Mouse (Mus musculus) heart, adult 2 months (tissue): ENCODE results near the gene Eef2. TPM values are rescaled to one million over a fixed set of nuclear protein-coding genes. Genes with fewer than 3 reads are reported as not detected.

Source experiments
- DNase-seq, 2 experiments: peaks; one replicate each; pipeline ENCODE4 v3.0.0; 2021
- H3K27ac ChIP-seq: fragments of 200-600 bp; 2 replicates; pipeline ENCODE4 v1.8.1; 2022
- H3K27me3 ChIP-seq: fragments of 200-500 bp; 2 replicates; pipeline ENCODE4 v1.6.1; 2012; ENCODE audit warnings: mild to moderate bottlenecking, low read length, inconsistent platforms, mixed read lengths; ENCODE audit not compliant: control insufficient read depth, insufficient read depth
- H3K36me3 ChIP-seq: fragments of 200-500 bp; 2 replicates; pipeline ENCODE4 v1.6.1; 2012; ENCODE audit warnings: low read length, inconsistent platforms; ENCODE audit not compliant: control insufficient read depth, insufficient read depth
- H3K4me1 ChIP-seq: fragments of 200-500 bp; 2 replicates; pipeline ENCODE4 v1.6.1; 2011; ENCODE audit warnings: low read length; ENCODE audit not compliant: control insufficient read depth, insufficient read depth
- H3K4me3 ChIP-seq: fragments of 200-600 bp; 2 replicates; pipeline ENCODE4 v1.8.1; 2022
- H3K79me2 ChIP-seq: fragments of 200-500 bp; replicated peaks from 2 replicates; pipeline ENCODE4 v1.6.1; 2012; ENCODE audit warnings: mild to moderate bottlenecking, inconsistent platforms, low read length, moderate library complexity, mixed read lengths; ENCODE audit not compliant: control insufficient read depth, insufficient read depth
- H3K9ac ChIP-seq: fragments of 200-500 bp; 2 replicates; pipeline ENCODE4 v1.6.1; 2012; ENCODE audit warnings: low read depth, mild to moderate bottlenecking, control low read depth, inconsistent platforms, low read length, mixed read lengths
- CTCF ChIP-seq: fragments of 200-600 bp; IDR thresholded peaks from 2 replicates; pipeline ENCODE4 v1.8.1; 2022; ENCODE audit warnings: antibody characterized with exemption, mild to moderate bottlenecking, moderate library complexity
- EP300 ChIP-seq: fragments of 200-500 bp; IDR thresholded peaks from 2 replicates; pipeline ENCODE4 v1.6.1; 2011; ENCODE audit warnings: low read depth, low read length, control low read depth; ENCODE audit not compliant: insufficient read depth
- POLR2A ChIP-seq: fragments of 200-500 bp; IDR thresholded peaks from 2 replicates; pipeline ENCODE4 v1.6.1; 2011; ENCODE audit warnings: mild to moderate bottlenecking, low read depth, low read length, control low read depth; ENCODE audit not compliant: insufficient read depth
- WGBS: fragments of 180-500 bp; shearing (Covaris S2); methylation state at CpG from one replicate; pipeline ENCODE4 v1.1.7; 2018; 5-methylcytosine and 5-hydroxymethylcytosine counted together
- intact Hi-C: fragments of 180-260 bp; cut with DNase I; formaldehyde crosslinking; loops from one replicate; pipeline ENCODE4 v1.15.1; 2025
- polyA plus RNA-seq: library from polyadenylated mRNA; depleted of rRNA; stranded (reverse); fragments of >200 nt; gene quantifications from 2 replicates; pipeline ENCODE4 v1.2.3, GENCODE M21; 2012; rRNA removed
- total RNA-seq, 2 experiments: library from RNA; stranded (reverse); gene quantifications; 2 replicates each; pipeline ENCODE4 v1.2.3; 2021

Eef2 gene
- total and polyA plus RNA-seq, 3 experiments, result 887 to 1,244 (median 1,027) TPM

DNA sequence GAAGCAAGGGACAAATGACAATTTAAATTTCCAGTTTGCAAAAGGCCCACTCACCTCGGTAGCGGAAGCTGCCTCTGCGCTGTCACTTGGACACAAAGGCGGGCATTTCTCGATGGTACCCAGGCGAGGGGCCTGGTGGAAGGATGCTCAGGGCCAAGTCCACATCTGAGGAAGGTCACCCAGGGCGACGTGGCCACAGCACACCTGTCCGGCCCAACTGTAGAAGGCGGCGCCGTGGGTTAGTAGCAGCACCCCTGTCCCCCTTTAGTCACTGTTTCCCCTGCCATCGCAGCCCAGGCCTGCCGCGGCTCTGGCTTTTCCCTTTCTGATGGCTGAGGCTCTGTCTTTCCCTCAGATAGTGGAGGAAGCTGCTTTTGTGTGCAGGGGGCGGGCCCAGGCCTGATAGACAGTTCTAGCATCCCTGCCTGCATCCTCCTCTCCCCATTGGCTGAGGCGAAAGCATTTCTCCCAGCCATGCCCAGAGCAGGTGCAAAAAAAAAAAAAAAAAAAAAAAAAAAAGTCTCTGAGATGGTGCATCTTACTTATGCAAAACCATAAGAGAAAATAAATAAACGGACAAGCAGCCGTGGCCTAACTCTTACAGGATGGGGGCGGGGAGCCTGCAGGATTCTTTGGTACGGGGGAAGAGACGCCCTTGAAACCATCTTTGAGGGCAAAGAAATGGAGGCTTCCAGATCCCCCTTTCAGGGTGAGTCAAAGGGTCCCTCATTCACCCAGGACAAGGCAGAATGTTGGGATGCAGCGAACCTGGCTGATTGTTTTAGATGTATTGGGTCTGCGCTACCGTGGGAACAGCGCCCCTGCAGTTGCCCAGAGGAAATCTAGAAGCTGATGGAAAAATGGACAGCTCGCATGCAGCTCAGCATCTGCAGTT is 54.3 kb downstream of the Eef2 start, which contains the start of gene Atcay:
Atcay (minus strand) TSS at position 396 of the 895 bp plus-strand sequence.
- WGBS, result 13% methylated on average over 27 of the region's 27 CpGs
- TF ChIP-seq CTCF (peak; percentile 59), EP300 (no peak)
- Histone ChIP-seq H3K27me3 (peaks cover 4% of the 10 kb centered on the region; the same call in 1 of the 2 replicates), H3K4me3 (no peak within 1 kb of the TSS), H3K36me3 (no peaks in the 10 kb centered on the region), H3K4me1 (peaks cover 2% of the 10 kb centered on the region), H3K27ac (no peak within 1 kb of the TSS), H3K9ac (no peak within 1 kb of the TSS), H3K79me2 (no peaks in the 10 kb centered on the region)
- no peak for DNase-seq
- intact Hi-C loops, result no loop called here

DNA sequence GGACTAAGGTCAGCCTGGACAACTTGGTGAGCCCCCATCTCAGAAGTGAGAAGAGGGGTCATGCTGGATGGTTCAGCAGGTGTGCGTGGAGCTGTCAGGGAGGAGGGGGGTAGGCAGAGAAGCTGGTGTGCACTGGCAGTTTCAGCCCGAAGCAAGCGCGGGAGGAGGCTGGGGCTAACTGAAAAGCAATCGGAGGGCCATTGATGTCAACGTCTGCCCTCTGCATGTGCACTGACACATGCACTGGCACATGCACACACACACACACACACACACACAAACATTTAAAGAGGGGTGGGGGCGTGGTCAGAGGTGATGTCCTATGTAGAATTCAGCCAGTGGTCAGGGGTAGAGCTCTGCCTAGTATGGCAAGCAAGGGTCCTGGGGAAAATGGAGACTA is 55.0 kb downstream of the Eef2 start:
- Histone ChIP-seq H3K4me3 (no peak overlapping the region), H3K27me3 (peaks cover 4% of the 10 kb centered on the region; the same call in 1 of the 2 replicates), H3K27ac (no peak overlapping the region), H3K36me3 (no peaks in the 10 kb centered on the region), H3K4me1 (peaks cover 2% of the 10 kb centered on the region), H3K9ac (no peak overlapping the region), H3K79me2 (no peaks in the 10 kb centered on the region)
- 60% methylated on average over 7 of the region's 7 CpGs for WGBS
- intact Hi-C loops, result no loop called here
- DNase-seq, result no peak
- TF ChIP-seq EP300 (no peak), POLR2A (no peak), CTCF (no peak)

Other genes starting within 250 kb of the Eef2 start
Only the 30 nearest of the 31 such genes appear.
- gene Gng7, start 161.7 kb upstream of the Eef2 start, total RNA-seq, result under 1 TPM; 0.50 to 0.63 TPM
- 0.68 and 1.1 TPM in 2 replicates for gene Gng7, start 161.7 kb upstream of the Eef2 start, polyA plus RNA-seq
- not detected for gene Diras1, start 151.0 kb upstream of the Eef2 start, total RNA-seq
- gene Diras1, start 151.0 kb upstream of the Eef2 start, polyA plus RNA-seq, result 0.04 and 0.06 TPM in 2 replicates
- 10 to 100 TPM; 13.9 to 14.4 TPM for gene Slc39a3, start 139.2 kb upstream of the Eef2 start, total RNA-seq
- gene Slc39a3, start 139.2 kb upstream of the Eef2 start, polyA plus RNA-seq, result 20.5 and 21.9 TPM in 2 replicates
- gene Sgta, start 116.5 kb upstream of the Eef2 start, total RNA-seq, result 10 to 100 TPM; 84.5 to 90.1 TPM
- gene Sgta, start 116.5 kb upstream of the Eef2 start, polyA plus RNA-seq, result 158 and 161 TPM in 2 replicates
- 10 to 100 TPM; 11.3 to 15.5 TPM for gene Thop1, start 106.6 kb upstream of the Eef2 start, total RNA-seq
- gene Thop1, start 106.6 kb upstream of the Eef2 start, polyA plus RNA-seq, result 15.2 and 17.0 TPM in 2 replicates
- under 1 TPM; 0.36 to 0.70 TPM for gene Creb3l3, start 77.8 kb upstream of the Eef2 start, total RNA-seq
- gene Creb3l3, start 77.8 kb upstream of the Eef2 start, polyA plus RNA-seq, result 0.06 and 0.15 TPM in 2 replicates
- 100 to 1,000 TPM; 115 to 123 TPM for gene Map2k2, start 70.7 kb upstream of the Eef2 start, total RNA-seq
- gene Map2k2, start 70.7 kb upstream of the Eef2 start, polyA plus RNA-seq, result 89.3 and 116 TPM in 2 replicates
- gene Zbtb7a, start 41.4 kb upstream of the Eef2 start, total RNA-seq, result 10 to 100 TPM; 35.2 to 41.4 TPM
- gene Zbtb7a, start 41.4 kb upstream of the Eef2 start, polyA plus RNA-seq, result 16.1 and 20.6 TPM in 2 replicates
- gene Pias4, start 8.7 kb upstream of the Eef2 start, total RNA-seq, result 10 to 100 TPM; 14.1 to 16.5 TPM
- 22.3 and 23.3 TPM in 2 replicates for gene Pias4, start 8.7 kb upstream of the Eef2 start, polyA plus RNA-seq
- gene Dapk3, start 6.4 kb downstream of the Eef2 start, total RNA-seq, result 10 to 100 TPM; 27.8 to 29.0 TPM
- gene Dapk3, start 6.4 kb downstream of the Eef2 start, polyA plus RNA-seq, result 30.6 and 35.5 TPM in 2 replicates
- not detected for gene 4930442H23Rik, start 7.2 kb downstream of the Eef2 start, total RNA-seq
- gene 4930442H23Rik, start 7.2 kb downstream of the Eef2 start, polyA plus RNA-seq, result not detected in 2 replicates
- 1 to 10 TPM; 8.7 to 8.8 TPM for gene Nmrk2, start 25.4 kb downstream of the Eef2 start, total RNA-seq
- gene Nmrk2, start 25.4 kb downstream of the Eef2 start, polyA plus RNA-seq, result 4.7 and 6.3 TPM in 2 replicates
- gene Atcay, start 54.2 kb downstream of the Eef2 start, total RNA-seq, result under 1 TPM in 1 of 2 experiments, not detected in 1; 0.09 TPM
- 0.14 and 0.20 TPM in 2 replicates for gene Atcay, start 54.2 kb downstream of the Eef2 start, polyA plus RNA-seq
- 1 to 10 TPM; 1.8 to 2.0 TPM for gene Zfr2, start 56.5 kb downstream of the Eef2 start, total RNA-seq
- gene Zfr2, start 56.5 kb downstream of the Eef2 start, polyA plus RNA-seq, result 5.0 and 6.3 TPM in 2 replicates
- gene Matk, start 76.3 kb downstream of the Eef2 start, total RNA-seq, result under 1 TPM; 0.48 to 0.86 TPM
- 0.97 and 1.5 TPM in 2 replicates for gene Matk, start 76.3 kb downstream of the Eef2 start, polyA plus RNA-seq
- 100 to 1,000 TPM in 1 of 2 experiments, 10 to 100 TPM in 1; 85.7 to 101 TPM for gene Mrpl54, start 90.3 kb downstream of the Eef2 start, total RNA-seq
- 66.7 and 93.2 TPM in 2 replicates for gene Mrpl54, start 90.3 kb downstream of the Eef2 start, polyA plus RNA-seq
- 100 to 1,000 TPM; 111 to 123 TPM for gene Apba3, start 90.3 kb downstream of the Eef2 start, total RNA-seq
- gene Apba3, start 90.3 kb downstream of the Eef2 start, polyA plus RNA-seq, result 151 TPM in 2 replicates
- not detected for gene Tjp3, start 115.0 kb downstream of the Eef2 start, total RNA-seq
- gene Tjp3, start 115.0 kb downstream of the Eef2 start, polyA plus RNA-seq, result 0.12 and 0.78 TPM in 2 replicates
- gene Pip5k1c, start 116.3 kb downstream of the Eef2 start, total RNA-seq, result 10 to 100 TPM; 27.0 to 28.0 TPM
- gene Pip5k1c, start 116.3 kb downstream of the Eef2 start, polyA plus RNA-seq, result 37.5 and 44.2 TPM in 2 replicates
- 10 to 100 TPM; 16.1 to 18.0 TPM for gene Cactin, start 144.5 kb downstream of the Eef2 start, total RNA-seq
- 15.4 and 18.0 TPM in 2 replicates for gene Cactin, start 144.5 kb downstream of the Eef2 start, polyA plus RNA-seq
- gene Tbxa2r, start 152.1 kb downstream of the Eef2 start, total RNA-seq, result 1 to 10 TPM; 3.8 to 4.1 TPM
- gene Tbxa2r, start 152.1 kb downstream of the Eef2 start, polyA plus RNA-seq, result 7.1 and 8.7 TPM in 2 replicates
- 1 to 10 TPM; 5.5 to 6.4 TPM for gene Gipc3, start 166.6 kb downstream of the Eef2 start, total RNA-seq
- 4.7 and 4.8 TPM in 2 replicates for gene Gipc3, start 166.6 kb downstream of the Eef2 start, polyA plus RNA-seq
- gene Hmg20b, start 173.8 kb downstream of the Eef2 start, total RNA-seq, result 10 to 100 TPM; 55.6 to 58.1 TPM
- 44.3 and 54.9 TPM in 2 replicates for gene Hmg20b, start 173.8 kb downstream of the Eef2 start, polyA plus RNA-seq
- gene Mfsd12, start 180.9 kb downstream of the Eef2 start, total RNA-seq, result 10 to 100 TPM; 10.6 to 11.1 TPM
- 9.6 and 10.5 TPM in 2 replicates for gene Mfsd12, start 180.9 kb downstream of the Eef2 start, polyA plus RNA-seq
- 1 to 10 TPM in 1 of 2 experiments, under 1 TPM in 1; 0.64 to 1.1 TPM for gene 4930404N11Rik, start 189.2 kb downstream of the Eef2 start, total RNA-seq
- 0.32 and 1.2 TPM in 2 replicates for gene 4930404N11Rik, start 189.2 kb downstream of the Eef2 start, polyA plus RNA-seq
- 10 to 100 TPM; 29.9 to 31.5 TPM for gene Fzr1, start 201.9 kb downstream of the Eef2 start, total RNA-seq
- 49.3 and 56.1 TPM in 2 replicates for gene Fzr1, start 201.9 kb downstream of the Eef2 start, polyA plus RNA-seq
- gene Dohh, start 207.8 kb downstream of the Eef2 start, total RNA-seq, result 10 to 100 TPM; 46.6 to 53.8 TPM
- 48.5 and 56.9 TPM in 2 replicates for gene Dohh, start 207.8 kb downstream of the Eef2 start, polyA plus RNA-seq
- gene Gm48551, start 207.8 kb downstream of the Eef2 start, total RNA-seq, result 1 to 10 TPM in 1 of 2 experiments, under 1 TPM in 1; 0.73 to 1.9 TPM
- 2.1 and 3.5 TPM in 2 replicates for gene Gm48551, start 207.8 kb downstream of the Eef2 start, polyA plus RNA-seq
- gene Gm48552, start 212.4 kb downstream of the Eef2 start, total RNA-seq, result 1 to 10 TPM in 1 of 2 experiments, not detected in 1; 1.2 TPM
- 0.88 and 1.2 TPM in 2 replicates for gene Gm48552, start 212.4 kb downstream of the Eef2 start, polyA plus RNA-seq
- 1 to 10 TPM; 2.0 to 2.3 TPM for gene Smim24, start 216.4 kb downstream of the Eef2 start, total RNA-seq
- gene Smim24, start 216.4 kb downstream of the Eef2 start, polyA plus RNA-seq, result 8.3 and 8.6 TPM in 2 replicates